Mouse (Mus musculus) embryonic facial prominence, embryonic 15.5 days (tissue): ENCODE results near the gene Hes6. TPM values are rescaled to one million over a fixed set of nuclear protein-coding genes. Genes with fewer than 3 reads are reported as not detected.
A peak's percentile ranks its signal among the peaks of the same experiment; 100 is the strongest.

ENCODE experiments used
- ATAC-seq: fragments of 200-750 bp; cut with Nextera tagmentation; 2 replicates; pipeline ENCODE4 v1.8.0; 2017; ENCODE audit warnings: low read depth, moderate TSS enrichment; ENCODE audit not compliant: insufficient number of reproducible peaks, low FRiP score, low TSS enrichment
- H3K27ac ChIP-seq: fragments of 300-500 bp; sonication (generic); replicated peaks from 2 replicates; pipeline ENCODE4 v1.5.1; 2015; ENCODE audit warnings: mild to moderate bottlenecking, inconsistent platforms
- H3K27me3 ChIP-seq: fragments of 300-500 bp; sonication (generic); 2 replicates; pipeline ENCODE4 v1.6.1; 2015; ENCODE audit warnings: inconsistent platforms
- H3K36me3 ChIP-seq: fragments of 300-500 bp; sonication (generic); 2 replicates; pipeline ENCODE4 v1.6.1; 2015; ENCODE audit warnings: mild to moderate bottlenecking, inconsistent platforms
- H3K4me1 ChIP-seq: fragments of 300-500 bp; sonication (generic); 2 replicates; pipeline ENCODE4 v1.6.1; 2015; ENCODE audit warnings: inconsistent platforms
- H3K4me2 ChIP-seq: fragments of 300-500 bp; sonication (generic); replicated peaks from 2 replicates; pipeline ENCODE4 v1.6.1; 2015; ENCODE audit warnings: mild to moderate bottlenecking, inconsistent platforms
- H3K4me3 ChIP-seq: fragments of 300-500 bp; sonication (generic); replicated peaks from 2 replicates; pipeline ENCODE4 v1.5.1; 2015; ENCODE audit warnings: mild to moderate bottlenecking, inconsistent platforms
- H3K9ac ChIP-seq: fragments of 300-500 bp; sonication (generic); 2 replicates; pipeline ENCODE4 v1.6.1; 2015; ENCODE audit warnings: inconsistent platforms
- H3K9me3 ChIP-seq: fragments of 300-500 bp; sonication (generic); replicated peaks from 2 replicates; pipeline ENCODE4 v1.6.1; 2016; ENCODE audit warnings: inconsistent platforms
- WGBS: fragments of 180-500 bp; shearing (Covaris S2); methylation state at CpG from one replicate; pipeline ENCODE4 v1.1.7; 2015; 5-methylcytosine and 5-hydroxymethylcytosine counted together
- polyA plus RNA-seq: library from polyadenylated mRNA; unstranded; fragments of >200 nt; fragmentation: Nextera tagmentation; extraction: Ambion mirVana; gene quantifications from 2 replicates; pipeline ENCODE4 v1.2.1, GENCODE M21; 2015

The Hes6 gene
- 144 and 145 TPM in 2 replicates for polyA plus RNA-seq

GRCm38 (mm10) chr1:91413898-91414594 lies at the start of gene Hes6:
Gene Hes6, minus strand, starts transcription at chr1:91414038.
- no peaks in the 10 kb centered on the region for H3K27me3 ChIP-seq
- peak within 1 kb of the TSS; percentile 96 for H3K4me2 ChIP-seq
- H3K36me3 ChIP-seq, result 0 out of 2 replicates have a peak, but pooled peaks cover 8% of the 10 kb centered on the region
- ATAC-seq, result peak; percentile 62
- H3K9ac ChIP-seq, result peak within 1 kb of the TSS; percentile 74
- no peaks in the 10 kb centered on the region for H3K9me3 ChIP-seq
- H3K4me1 ChIP-seq, result peaks cover 35% of the 10 kb centered on the region
- H3K27ac ChIP-seq, result peak within 1 kb of the TSS; percentile 92
- WGBS, result under 1% methylated on average over 35 of the region's 39 CpGs
- peak within 1 kb of the TSS; percentile 84 for H3K4me3 ChIP-seq

GRCm38 (mm10) chr1:91463336-91463995 lies 49.6 kb upstream of the Hes6 start:
- H3K27ac ChIP-seq, result no peak overlapping the region
- no peak overlapping the region for H3K4me2 ChIP-seq
- WGBS, result 83% methylated on average over 13 of the region's 13 CpGs
- H3K27me3 ChIP-seq, result no peaks in the 10 kb centered on the region
- H3K9me3 ChIP-seq, result no peaks in the 10 kb centered on the region
- no peak overlapping the region for H3K9ac ChIP-seq
- H3K36me3 ChIP-seq, result no peaks in the 10 kb centered on the region
- H3K4me3 ChIP-seq, result no peak overlapping the region
- ATAC-seq, result no peak
- peaks cover 17% of the 10 kb centered on the region for H3K4me1 ChIP-seq

GRCm38 (mm10) chr1:91460564-91460963 lies 46.7 kb upstream of the Hes6 start:
- H3K36me3 ChIP-seq, result no peaks in the 10 kb centered on the region
- H3K4me1 ChIP-seq, result peaks cover 35% of the 10 kb centered on the region
- ATAC-seq, result no peak
- H3K9me3 ChIP-seq, result no peaks in the 10 kb centered on the region
- H3K4me3 ChIP-seq, result no peak overlapping the region
- H3K27me3 ChIP-seq, result no peaks in the 10 kb centered on the region
- no peak overlapping the region for H3K9ac ChIP-seq
- H3K4me2 ChIP-seq, result no peak overlapping the region
- 28% methylated on average over 4 of the region's 4 CpGs for WGBS
- no peak overlapping the region for H3K27ac ChIP-seq

- H3K27me3 ChIP-seq, result no peaks in the 10 kb centered on the region
- H3K4me2 ChIP-seq, result peak overlapping the region; percentile 79
- peak overlapping the region; percentile 76 for H3K4me3 ChIP-seq
- H3K36me3 ChIP-seq, result no peaks in the 10 kb centered on the region
- H3K27ac ChIP-seq, result 0 out of 2 replicates have a peak overlapping the region, but pooled peaks have one; percentile 14
- H3K4me1 ChIP-seq, result peaks cover 38% of the 10 kb centered on the region
- no peak for ATAC-seq
- no peak overlapping the region for H3K9ac ChIP-seq
- WGBS, result 38% methylated on average over 7 of the region's 7 CpGs
- no peaks in the 10 kb centered on the region for H3K9me3 ChIP-seq
These were observed 46.2 kb upstream of the Hes6 start for GRCm38 (mm10) chr1:91460069-91460468.

GRCm38 (mm10) chr1:91459059-91459809 lies 45.4 kb upstream of the Hes6 start, which contains the start of gene Per2:
Gene Per2, minus strand, starts transcription at chr1:91459324.
- no peaks in the 10 kb centered on the region for H3K9me3 ChIP-seq
- peak within 1 kb of the TSS; percentile 76 for H3K4me3 ChIP-seq
- H3K9ac ChIP-seq, result peak within 1 kb of the TSS; percentile 35; the same call in 1 of the 2 replicates
- H3K36me3 ChIP-seq, result no peaks in the 10 kb centered on the region
- no peaks in the 10 kb centered on the region for H3K27me3 ChIP-seq
- peak within 1 kb of the TSS; percentile 44 for H3K27ac ChIP-seq
- H3K4me1 ChIP-seq, result peaks cover 39% of the 10 kb centered on the region
- ATAC-seq, result peak; percentile 96
- under 1% methylated on average over 91 of the region's 91 CpGs for WGBS
- peak within 1 kb of the TSS; percentile 79 for H3K4me2 ChIP-seq

GRCm38 (mm10) chr1:91458223-91458861 lies 44.5 kb upstream of the Hes6 start:
- peaks cover 39% of the 10 kb centered on the region for H3K4me1 ChIP-seq
- ATAC-seq, result no peak; the same call in 1 of the 2 replicates
- 14% methylated on average over 8 of the region's 8 CpGs for whole genome bisulfite sequencing

GRCm38 (mm10) chr1:91457698-91458097 lies 43.9 kb upstream of the Hes6 start:
- ATAC-seq, result no peak
- Histone ChIP-seq H3K4me3 (peak overlapping the region; percentile 76; the same call in 1 of the 2 replicates), H3K4me1 (peaks cover 39% of the 10 kb centered on the region), H3K27ac (peak overlapping the region; percentile 35; the same call in 1 of the 2 replicates), H3K9ac (no peak overlapping the region), H3K4me2 (peak overlapping the region; percentile 79; the same call in 1 of the 2 replicates), H3K36me3 (no peaks in the 10 kb centered on the region), H3K27me3 (no peaks in the 10 kb centered on the region), H3K9me3 (no peaks in the 10 kb centered on the region)
- WGBS, result 60% methylated on average over 5 of the region's 5 CpGs

More at GRCm38 (mm10) chr1:91458223-91458861, 44.5 kb upstream of the Hes6 start:
- H3K9me3 ChIP-seq, result no peaks in the 10 kb centered on the region
- no peaks in the 10 kb centered on the region for H3K36me3 ChIP-seq
- H3K9ac ChIP-seq, result peak overlapping the region; percentile 31; the same call in 1 of the 2 replicates
- peak overlapping the region; percentile 76 for H3K4me3 ChIP-seq
- peak overlapping the region; percentile 79 for H3K4me2 ChIP-seq
- no peaks in the 10 kb centered on the region for H3K27me3 ChIP-seq
- H3K27ac ChIP-seq, result peak overlapping the region; percentile 11; the same call in 1 of the 2 replicates

GRCm38 (mm10) chr1:91457116-91457515 lies 43.3 kb upstream of the Hes6 start:
- no peaks in the 10 kb centered on the region for H3K9me3 ChIP-seq
- no peak overlapping the region for H3K4me2 ChIP-seq
- H3K27ac ChIP-seq, result no peak overlapping the region
- 95% methylated on average over 4 of the region's 4 CpGs for WGBS
- peaks cover 39% of the 10 kb centered on the region for H3K4me1 ChIP-seq
- H3K9ac ChIP-seq, result no peak overlapping the region
- H3K27me3 ChIP-seq, result no peaks in the 10 kb centered on the region
- no peaks in the 10 kb centered on the region for H3K36me3 ChIP-seq
- no peak for ATAC-seq
- no peak overlapping the region for H3K4me3 ChIP-seq

DNA sequence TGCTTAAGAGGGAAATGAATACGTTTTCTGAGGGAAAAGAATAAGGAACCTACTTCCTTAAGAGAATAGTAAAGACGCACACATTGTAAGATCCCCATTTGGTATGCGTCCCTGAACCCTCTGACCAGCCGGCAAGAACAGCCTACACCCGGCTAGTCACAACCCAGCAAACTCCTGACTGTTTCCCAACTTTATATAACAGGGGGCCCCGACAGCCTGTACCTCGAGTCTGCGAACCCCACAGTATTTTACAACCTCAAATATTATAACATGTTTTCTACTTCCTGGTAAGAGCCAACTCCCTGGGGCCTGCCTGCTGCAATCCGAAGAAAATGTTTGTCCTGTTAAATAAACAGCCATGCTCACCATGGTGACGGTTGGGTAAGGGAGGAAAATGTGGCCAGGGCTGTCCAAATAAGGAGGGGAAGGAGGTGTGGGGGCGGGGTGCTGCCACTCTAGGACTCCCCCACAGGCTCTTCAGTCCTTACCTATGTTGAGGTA lies 42.5 kb upstream of the Hes6 start:
- Histone ChIP-seq H3K4me1 (peaks cover 39% of the 10 kb centered on the region), H3K4me3 (no peak overlapping the region), H3K36me3 (no peaks in the 10 kb centered on the region), H3K9me3 (no peaks in the 10 kb centered on the region), H3K4me2 (peak overlapping the region; percentile 23), H3K27ac (peak overlapping the region; percentile 71), H3K27me3 (no peaks in the 10 kb centered on the region), H3K9ac (no peak overlapping the region)
- ATAC-seq, result no peak
- WGBS, result 34% methylated on average over 11 of the region's 11 CpGs

DNA sequence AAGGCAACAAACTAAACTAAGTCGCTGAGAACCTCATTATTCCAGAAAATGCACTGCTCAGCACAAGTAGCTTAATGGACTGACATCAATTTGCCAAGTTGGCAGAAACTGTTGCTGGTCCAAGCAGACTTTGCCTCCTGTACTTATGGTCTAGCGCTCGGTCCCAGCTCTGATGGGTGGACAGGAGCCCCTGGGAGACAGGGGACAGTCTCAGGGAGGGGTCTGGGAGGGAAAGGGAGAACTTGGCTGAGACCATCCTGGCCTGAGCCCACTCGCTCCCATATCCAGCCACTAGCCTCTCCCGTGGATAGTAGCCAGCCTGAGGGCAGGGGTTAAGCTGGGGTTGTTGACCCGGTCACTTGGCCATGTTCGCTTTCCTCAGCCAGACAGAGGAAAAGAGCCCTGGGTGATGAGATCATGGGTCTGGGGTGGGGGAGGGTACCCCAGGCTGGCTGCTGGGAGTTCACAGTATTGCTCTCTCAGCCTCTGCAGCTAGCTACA lies 41.9 kb upstream of the Hes6 start:
- no peaks in the 10 kb centered on the region for H3K9me3 ChIP-seq
- H3K4me3 ChIP-seq, result no peak overlapping the region
- H3K4me1 ChIP-seq, result peaks cover 39% of the 10 kb centered on the region
- H3K27me3 ChIP-seq, result no peaks in the 10 kb centered on the region
- peak overlapping the region; percentile 23; the same call in 1 of the 2 replicates for H3K4me2 ChIP-seq
- H3K27ac ChIP-seq, result peak overlapping the region; percentile 71
- H3K36me3 ChIP-seq, result no peaks in the 10 kb centered on the region
- ATAC-seq, result no peak
- H3K9ac ChIP-seq, result no peak overlapping the region
- WGBS, result 39% methylated on average over 7 of the region's 7 CpGs
